Mouse (Mus musculus): ENCODE measurements at regions not wholly inside any gene's neighbourhood (a gene's known extent, or its start where the extent isn't known, plus 50 kb on each side); places are given as distances from the start of the nearest gene placed in this dataset.

DNA sequence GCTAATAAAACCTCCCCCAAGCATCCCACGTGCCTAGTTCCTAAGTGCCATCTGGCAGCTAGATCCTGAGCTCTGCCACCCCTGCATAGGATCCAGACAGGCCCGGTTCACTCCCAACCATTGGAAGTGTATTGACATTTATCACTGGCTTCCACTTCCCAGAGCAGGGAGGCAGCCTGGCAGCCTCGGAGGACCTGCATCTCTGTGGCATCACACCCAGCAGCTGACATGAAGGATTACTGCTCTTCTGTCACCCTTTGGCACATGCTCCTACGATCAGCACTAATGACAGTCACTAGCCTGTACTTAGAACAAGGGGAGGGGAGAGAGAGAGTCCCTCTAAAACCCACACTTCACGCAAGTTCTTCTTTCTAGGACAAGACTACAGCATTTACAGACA, 152.7 kb downstream of the Kdr start:
- no peak for ATAC-seq (ENCODE audit: low FRiP score, low read depth)
- WGBS = 44% methylated on average over 5 of the region's 5 CpGs
- Histone ChIP-seq H3K4me3 (no peak overlapping the region), H3K4me2 (replicated peaks) (no peak overlapping the region), H3K36me3 (no peaks in the 10 kb centered on the region), H3K9me3 (no peaks in the 10 kb centered on the region), H3K9ac (no peak overlapping the region), H3K4me1 (no peaks in the 10 kb centered on the region), H3K27me3 (no peaks in the 10 kb centered on the region), H3K27ac (no peak overlapping the region)

DNA sequence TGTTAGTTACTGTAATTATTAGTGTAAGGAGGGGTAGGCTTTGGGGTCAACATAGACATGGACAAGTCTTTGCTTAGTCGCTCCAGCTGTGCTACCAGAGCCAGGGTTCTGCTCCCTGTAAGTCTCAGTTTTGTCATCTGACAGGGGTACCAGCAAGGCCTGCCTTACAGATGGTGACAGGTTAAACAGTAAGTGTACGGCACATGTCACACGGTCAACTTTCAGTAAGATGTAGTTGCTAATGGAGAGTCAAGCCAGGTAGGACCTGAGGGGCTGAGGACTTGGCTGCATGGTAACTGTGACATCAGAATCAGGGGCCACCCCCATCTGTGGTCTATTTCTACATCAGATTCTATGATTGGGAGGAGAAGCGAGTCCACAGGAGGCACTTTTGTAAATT, 153.6 kb downstream of the Kdr start:
- Histone ChIP-seq H3K4me2 (replicated peaks) (no peak overlapping the region), H3K9me3 (no peaks in the 10 kb centered on the region), H3K36me3 (no peaks in the 10 kb centered on the region), H3K9ac (no peak overlapping the region), H3K27ac (no peak overlapping the region), H3K4me3 (no peak overlapping the region), H3K27me3 (no peaks in the 10 kb centered on the region), H3K4me1 (no peaks in the 10 kb centered on the region)
- no peak for ATAC-seq (ENCODE audit: low FRiP score, low read depth)
- 85% methylated on average over 4 of the region's 4 CpGs for WGBS

DNA sequence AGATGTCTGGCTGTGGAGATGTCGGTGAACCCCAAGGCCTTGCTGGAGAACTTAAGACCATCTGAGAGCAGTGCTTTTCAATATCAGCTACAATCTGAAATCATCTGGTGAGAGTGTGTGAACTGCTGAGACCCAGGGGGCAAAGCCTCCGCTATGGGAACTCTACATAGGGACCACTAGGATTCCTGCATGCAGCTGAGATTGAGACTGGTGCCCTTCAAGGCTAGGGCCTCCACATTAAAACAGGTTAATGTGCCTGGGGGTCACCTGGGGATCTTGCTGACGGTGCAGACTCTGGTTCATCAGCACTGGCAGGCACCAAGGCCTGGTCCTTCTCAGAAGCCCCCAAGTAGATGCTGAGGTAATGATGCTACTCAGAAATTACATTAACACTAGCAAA, 154.6 kb downstream of the Kdr start:
- Histone ChIP-seq H3K27ac (no peak overlapping the region), H3K4me3 (no peak overlapping the region), H3K27me3 (no peaks in the 10 kb centered on the region), H3K4me1 (no peaks in the 10 kb centered on the region), H3K9ac (no peak overlapping the region), H3K4me2 (replicated peaks) (no peak overlapping the region), H3K36me3 (no peaks in the 10 kb centered on the region), H3K9me3 (no peaks in the 10 kb centered on the region)
- WGBS = 79% methylated on average over 3 of the region's 3 CpGs
- ATAC-seq (ENCODE audit: low FRiP score, low read depth) = no peak

- ATAC-seq (ENCODE audit: low FRiP score, low read depth) = no peak
- H3K4me3 ChIP-seq = no peak overlapping the region
- WGBS = 94% methylated on average over 13 of the region's 13 CpGs
- H3K27ac ChIP-seq = no peak overlapping the region
- H3K4me1 ChIP-seq = no peaks in the 10 kb centered on the region
- H3K36me3 ChIP-seq = no peaks in the 10 kb centered on the region
- H3K27me3 ChIP-seq = no peaks in the 10 kb centered on the region
- H3K9me3 ChIP-seq = no peaks in the 10 kb centered on the region
- H3K4me2 ChIP-seq (replicated peaks) = no peak overlapping the region
- H3K9ac ChIP-seq = no peak overlapping the region
Observed at GRCm38 (mm10) chr5:75817396-75817795, 160.9 kb downstream of the Kdr start.

DNA sequence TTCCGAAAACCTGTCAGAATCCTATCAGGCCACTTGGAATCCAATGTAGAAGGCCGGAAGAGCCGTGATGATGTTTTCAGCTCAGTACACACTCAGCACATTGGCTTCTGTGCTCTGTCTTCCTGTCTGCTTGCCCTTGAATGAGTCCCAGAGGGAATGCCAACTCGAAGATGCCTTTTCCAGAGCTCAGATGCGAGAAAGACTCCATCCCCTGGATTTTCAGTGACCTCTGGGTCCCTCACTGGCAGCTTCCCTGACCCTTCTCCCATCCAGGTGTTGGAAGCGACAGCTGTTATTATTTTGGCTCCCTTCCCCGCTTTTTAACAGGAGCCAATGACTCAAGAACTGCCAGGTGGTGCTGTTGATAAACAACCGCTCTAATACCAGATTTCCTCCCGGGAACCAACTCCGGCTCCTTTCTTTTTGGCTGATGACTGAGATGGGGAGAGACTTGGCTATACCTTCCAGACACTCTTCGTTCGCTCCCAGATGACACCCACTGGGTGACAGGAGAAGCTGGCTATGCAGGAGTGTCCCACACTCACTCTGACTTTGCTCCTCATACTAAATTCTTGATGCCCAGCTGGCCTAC, 163.8 kb downstream of the Kdr start:
- H3K27me3 ChIP-seq = no peaks in the 10 kb centered on the region
- no peak overlapping the region for H3K27ac ChIP-seq
- WGBS = 59% methylated on average over 12 of the region's 12 CpGs
- H3K4me2 ChIP-seq (replicated peaks) = no peak overlapping the region
- no peaks in the 10 kb centered on the region for H3K36me3 ChIP-seq
- no peak for ATAC-seq (ENCODE audit: low FRiP score, low read depth)
- no peaks in the 10 kb centered on the region for H3K9me3 ChIP-seq
- no peaks in the 10 kb centered on the region for H3K4me1 ChIP-seq
- H3K9ac ChIP-seq = no peak overlapping the region
- H3K4me3 ChIP-seq = no peak overlapping the region

- no peak overlapping the region for H3K4me3 ChIP-seq
- H3K4me2 ChIP-seq (replicated peaks) = no peak overlapping the region
- no peaks in the 10 kb centered on the region for H3K9me3 ChIP-seq
- no peak overlapping the region for H3K9ac ChIP-seq
- no peaks in the 10 kb centered on the region for H3K36me3 ChIP-seq
- 48% methylated on average over 4 of the region's 4 CpGs for WGBS
- no peak for ATAC-seq (ENCODE audit: low FRiP score, low read depth)
- H3K4me1 ChIP-seq = no peaks in the 10 kb centered on the region
- H3K27me3 ChIP-seq = no peaks in the 10 kb centered on the region
- H3K27ac ChIP-seq = no peak overlapping the region
Observed at GRCm38 (mm10) chr5:75812686-75813085, 165.6 kb downstream of the Kdr start.

- no peak overlapping the region for H3K4me3 ChIP-seq
- ATAC-seq (ENCODE audit: low FRiP score, low read depth) = no peak
- 88% methylated on average over 18 of the region's 18 CpGs for WGBS
Observed at GRCm38 (mm10) chr5:75808551-75809332, 169.5 kb downstream of the Kdr start.

DNA sequence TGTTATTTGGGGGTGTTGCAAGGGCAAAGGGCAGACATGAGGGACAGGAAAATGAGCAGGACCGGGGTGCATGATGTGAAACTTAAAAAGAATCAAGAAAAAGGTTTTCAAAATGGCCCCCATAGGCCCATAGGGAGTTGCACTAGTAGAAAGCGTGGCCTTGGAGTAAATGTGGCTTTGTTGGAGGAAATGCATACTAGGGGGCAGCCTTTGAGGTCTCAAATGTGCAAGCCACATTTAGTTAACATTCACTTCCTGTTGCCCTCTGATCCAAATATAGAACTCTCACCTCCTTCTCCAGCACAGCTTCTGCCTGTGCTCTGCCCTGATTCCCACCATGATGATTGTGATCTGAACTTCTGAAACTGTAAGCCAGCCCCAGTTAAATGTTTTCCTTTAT, 173.2 kb downstream of the Kdr start:
- Histone ChIP-seq H3K4me3 (no peak overlapping the region), H3K27ac (no peak overlapping the region), H3K9me3 (no peaks in the 10 kb centered on the region), H3K9ac (no peak overlapping the region), H3K4me1 (no peaks in the 10 kb centered on the region), H3K4me2 (replicated peaks) (no peak overlapping the region), H3K27me3 (no peaks in the 10 kb centered on the region), H3K36me3 (no peaks in the 10 kb centered on the region)
- no peak for ATAC-seq (ENCODE audit: low FRiP score, low read depth)
- WGBS = 83% methylated on average over 2 of the region's 2 CpGs

More at GRCm38 (mm10) chr5:75808551-75809332, 169.5 kb downstream of the Kdr start:
- H3K9ac ChIP-seq = no peak overlapping the region
- no peaks in the 10 kb centered on the region for H3K9me3 ChIP-seq
- no peaks in the 10 kb centered on the region for H3K36me3 ChIP-seq
- no peaks in the 10 kb centered on the region for H3K27me3 ChIP-seq
- no peak overlapping the region for H3K4me2 ChIP-seq (replicated peaks)
- H3K4me1 ChIP-seq = no peaks in the 10 kb centered on the region
- H3K27ac ChIP-seq = no peak overlapping the region

DNA sequence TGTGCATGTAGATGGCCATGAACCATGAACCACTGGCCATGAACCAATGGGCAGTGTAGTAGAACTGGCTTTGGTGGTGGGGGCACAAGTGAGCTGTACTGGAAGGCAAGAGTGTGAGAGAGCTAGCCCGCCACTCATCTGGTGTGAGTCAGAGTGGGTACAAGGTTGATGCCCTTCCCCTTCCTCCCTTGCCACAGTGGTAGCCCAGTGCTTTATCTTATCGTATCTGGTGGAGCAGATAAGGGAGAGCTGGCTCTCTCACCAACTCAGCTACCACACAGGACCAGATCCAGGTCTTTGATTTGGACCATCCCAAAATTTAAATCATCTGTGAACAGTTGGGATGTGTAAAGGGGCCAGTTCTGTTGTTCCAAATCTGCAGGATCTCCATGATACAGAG, 173.9 kb downstream of the Kdr start:
- H3K4me2 ChIP-seq (replicated peaks) = no peak overlapping the region
- no peak overlapping the region for H3K27ac ChIP-seq
- no peak overlapping the region for H3K4me3 ChIP-seq
- no peaks in the 10 kb centered on the region for H3K9me3 ChIP-seq
- no peaks in the 10 kb centered on the region for H3K27me3 ChIP-seq
- H3K36me3 ChIP-seq = no peaks in the 10 kb centered on the region
- H3K9ac ChIP-seq = no peak overlapping the region
- WGBS = 96% methylated on average over 2 of the region's 2 CpGs
- H3K4me1 ChIP-seq = no peaks in the 10 kb centered on the region
- ATAC-seq (ENCODE audit: low FRiP score, low read depth) = no peak

- Histone ChIP-seq H3K27me3 (no peaks in the 10 kb centered on the region), H3K36me3 (no peaks in the 10 kb centered on the region), H3K27ac (no peak overlapping the region), H3K4me3 (no peak overlapping the region), H3K9me3 (no peaks in the 10 kb centered on the region), H3K4me1 (no peaks in the 10 kb centered on the region), H3K4me2 (replicated peaks) (no peak overlapping the region), H3K9ac (no peak overlapping the region)
- ATAC-seq (ENCODE audit: low FRiP score, low read depth) = no peak
- 98% methylated on average over 2 of the region's 2 CpGs for WGBS
Observed at GRCm38 (mm10) chr5:75803012-75803411, 175.2 kb downstream of the Kdr start.

DNA sequence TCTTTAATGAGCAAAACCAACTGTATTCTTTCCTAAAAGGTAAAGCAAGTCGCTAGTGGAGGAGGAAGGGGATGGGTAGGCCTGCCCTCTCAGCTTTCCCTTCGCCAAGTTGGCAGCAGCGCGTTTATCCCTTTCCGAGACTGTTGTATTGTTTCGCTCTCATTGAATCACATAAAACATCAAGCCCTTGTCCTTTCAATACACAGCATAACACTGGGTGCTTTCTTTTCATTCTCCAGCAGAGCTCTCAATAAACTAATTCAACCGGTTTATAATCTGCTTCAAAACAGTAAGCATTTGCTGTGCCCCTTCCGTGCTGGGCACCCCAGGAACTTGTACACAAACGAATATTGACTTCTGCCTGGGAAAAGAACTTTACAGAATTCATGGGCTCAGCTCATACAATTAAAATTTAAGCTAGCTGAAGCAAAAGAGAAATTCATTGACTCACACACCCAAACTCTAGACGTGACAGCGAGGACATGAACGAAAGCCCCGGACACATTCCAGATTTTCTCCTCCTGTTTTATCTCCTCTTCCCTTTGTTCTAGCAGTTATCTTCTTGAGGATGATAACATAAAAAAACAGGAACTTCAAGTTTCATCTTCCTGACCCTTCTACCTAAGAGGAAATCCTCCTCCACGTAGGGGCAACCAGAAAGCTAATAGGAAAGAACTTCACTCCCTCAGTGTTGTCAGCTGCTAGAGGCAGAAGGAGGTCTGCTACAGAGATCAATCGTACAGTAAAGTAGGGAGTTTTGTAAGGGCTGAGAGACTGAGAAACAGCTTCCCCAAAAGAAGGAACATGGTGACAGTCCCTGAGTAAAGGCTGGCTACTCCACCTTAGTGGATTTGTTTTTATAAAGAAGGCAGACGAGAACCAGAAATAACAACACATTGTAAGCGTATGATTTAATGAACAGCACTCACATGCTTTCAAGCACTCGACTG, 177.9 kb downstream of the Kdr start:
- WGBS = 77% methylated on average over 18 of the region's 18 CpGs
- Histone ChIP-seq H3K36me3 (no peaks in the 10 kb centered on the region), H3K27ac (no peak overlapping the region)

GRCm38 (mm10) chr5:75799627-75800026, 178.6 kb downstream of the Kdr start:
- Histone ChIP-seq H3K4me3 (no peak overlapping the region), H3K4me1 (no peaks in the 10 kb centered on the region), H3K4me2 (replicated peaks) (no peak overlapping the region), H3K27me3 (no peaks in the 10 kb centered on the region), H3K27ac (no peak overlapping the region), H3K9me3 (no peaks in the 10 kb centered on the region), H3K9ac (no peak overlapping the region), H3K36me3 (no peaks in the 10 kb centered on the region)
- WGBS = 84% methylated on average over 4 of the region's 4 CpGs
- ATAC-seq (ENCODE audit: low FRiP score, low read depth) = no peak

More for the DNA sequence above, 177.9 kb downstream of the Kdr start:
- H3K4me3 ChIP-seq = no peak overlapping the region
- no peaks in the 10 kb centered on the region for H3K9me3 ChIP-seq
- no peak overlapping the region for H3K9ac ChIP-seq
- no peak for ATAC-seq (ENCODE audit: low FRiP score, low read depth)
- no peaks in the 10 kb centered on the region for H3K27me3 ChIP-seq
- no peak overlapping the region for H3K4me2 ChIP-seq (replicated peaks)
- H3K4me1 ChIP-seq = no peaks in the 10 kb centered on the region
